Mouse (Mus musculus) stomach, embryonic 16.5 days (tissue): ENCODE data around the gene Olfr194. TPM values are rescaled to one million over a fixed set of nuclear protein-coding genes. Genes with fewer than 3 reads are reported as not detected.
"Not testable (repeated sequence)": the region's sequence is repeated elsewhere in the genome, so short reads cannot be mapped to it uniquely, and the experiment has no call there.

ENCODE experiments used
- ATAC-seq: fragments of 200-750 bp; cut with Nextera tagmentation; 2 replicates; pipeline ENCODE4 v1.8.0; 2017; ENCODE audit warnings: moderate number of reproducible peaks, moderate TSS enrichment; ENCODE audit not compliant: insufficient read depth, low FRiP score
- H3K27ac ChIP-seq: fragments of 300-500 bp; sonication (generic); 2 replicates; pipeline ENCODE4 v1.5.1; 2014; ENCODE audit warnings: low read length
- H3K27me3 ChIP-seq: fragments of 300-500 bp; sonication (generic); 2 replicates; pipeline ENCODE4 v1.6.1; 2014; ENCODE audit warnings: low read length, control low read depth, mixed read lengths; ENCODE audit not compliant: control insufficient read depth, insufficient read depth
- H3K36me3 ChIP-seq: fragments of 300-500 bp; sonication (generic); 2 replicates; pipeline ENCODE4 v1.6.1; 2014; ENCODE audit warnings: low read length; ENCODE audit not compliant: control insufficient read depth, insufficient read depth
- H3K4me1 ChIP-seq: fragments of 300-500 bp; sonication (generic); 2 replicates; pipeline ENCODE4 v1.6.1; 2014; ENCODE audit warnings: low read length, control low read depth, mixed read lengths; ENCODE audit not compliant: control insufficient read depth, insufficient read depth
- H3K4me2 ChIP-seq: fragments of 300-500 bp; sonication (generic); 2 replicates; pipeline ENCODE4 v1.6.1; 2014; ENCODE audit warnings: low read depth, low read length, mixed read lengths
- H3K4me3 ChIP-seq: fragments of 300-500 bp; sonication (generic); replicated peaks from 2 replicates; pipeline ENCODE4 v1.5.1; 2014; ENCODE audit warnings: mild to moderate bottlenecking, low read length
- H3K9ac ChIP-seq: fragments of 300-500 bp; sonication (generic); 2 replicates; pipeline ENCODE4 v1.6.1; 2014; ENCODE audit warnings: low read length
- H3K9me3 ChIP-seq: fragments of 300-500 bp; sonication (generic); replicated peaks from 2 replicates; pipeline ENCODE4 v1.6.1; 2016; ENCODE audit warnings: low read length, control low read depth; ENCODE audit not compliant: control insufficient read depth
- WGBS: fragments of 180-500 bp; shearing (Covaris S2); extraction: QIAGEN DNeasy Blood & Tissue Kit; methylation state at CpG from one replicate; pipeline ENCODE4 v1.1.7; 2014; 5-methylcytosine and 5-hydroxymethylcytosine counted together
- polyA plus RNA-seq: library from polyadenylated mRNA; unstranded; fragments of >200 nt; fragmentation: Nextera tagmentation; extraction: Ambion mirVana; gene quantifications from 2 replicates; pipeline ENCODE4 v1.2.1, GENCODE M21; 2015

Gene Olfr194
- polyA plus RNA-seq: not detected in 2 replicates

DNA sequence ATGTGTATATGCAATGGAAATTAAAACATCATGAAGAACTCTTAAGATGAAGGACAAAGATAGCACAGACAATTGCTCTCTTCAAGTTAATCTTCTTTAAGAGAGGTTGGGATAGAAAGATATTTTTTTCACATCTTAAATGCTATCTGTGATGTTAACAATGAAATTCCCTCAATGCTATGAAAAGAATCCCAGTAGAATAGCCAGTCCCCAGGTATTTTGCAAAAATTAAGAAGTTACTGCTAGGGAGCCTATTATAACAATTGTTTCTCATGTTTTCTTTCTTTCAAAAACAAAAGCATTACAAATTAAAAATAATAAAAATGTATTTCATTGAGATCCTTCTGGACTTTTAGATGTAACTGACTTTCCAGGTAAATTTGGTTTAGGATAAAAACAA is at the start of gene Olfr194:
Gene Olfr194, minus strand, starts transcription at position 101 of the 400 bp plus-strand sequence.
- ATAC-seq: no peak
- no peaks in the 10 kb centered on the region for H3K36me3 ChIP-seq
- no peaks in the 10 kb centered on the region for H3K27me3 ChIP-seq
- no peaks in the 10 kb centered on the region for H3K9me3 ChIP-seq
- H3K4me3 ChIP-seq: no peak within 1 kb of the TSS
- H3K9ac ChIP-seq: no peak within 1 kb of the TSS
- H3K4me1 ChIP-seq: no peaks in the 10 kb centered on the region
- H3K27ac ChIP-seq: no peak within 1 kb of the TSS
- H3K4me2 ChIP-seq: no peak within 1 kb of the TSS

DNA sequence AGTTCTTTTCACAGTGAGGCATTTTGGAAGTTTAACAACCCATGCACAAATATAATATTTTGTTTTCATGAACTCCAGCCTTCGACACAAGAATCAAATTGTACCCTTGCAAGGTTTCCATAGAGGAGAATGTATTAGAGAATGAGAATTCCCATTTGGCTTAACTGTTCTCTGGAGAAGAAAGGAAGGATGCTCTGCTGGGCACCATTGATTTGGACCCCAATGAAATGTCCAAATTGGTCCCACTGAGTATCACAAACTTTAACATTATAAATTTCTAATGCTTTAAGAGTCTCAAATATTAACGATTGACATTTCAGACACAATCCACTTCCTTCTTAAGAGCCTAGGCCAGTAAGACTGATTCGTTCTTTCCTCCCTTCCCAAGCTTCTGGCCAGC is 49.5 kb upstream of the Olfr194 start, which contains the start of gene Olfr196:
Gene Olfr196, minus strand, starts transcription at position 101 of the 400 bp plus-strand sequence.
- 74% methylated on average over 3 of the region's 3 CpGs for WGBS

DNA sequence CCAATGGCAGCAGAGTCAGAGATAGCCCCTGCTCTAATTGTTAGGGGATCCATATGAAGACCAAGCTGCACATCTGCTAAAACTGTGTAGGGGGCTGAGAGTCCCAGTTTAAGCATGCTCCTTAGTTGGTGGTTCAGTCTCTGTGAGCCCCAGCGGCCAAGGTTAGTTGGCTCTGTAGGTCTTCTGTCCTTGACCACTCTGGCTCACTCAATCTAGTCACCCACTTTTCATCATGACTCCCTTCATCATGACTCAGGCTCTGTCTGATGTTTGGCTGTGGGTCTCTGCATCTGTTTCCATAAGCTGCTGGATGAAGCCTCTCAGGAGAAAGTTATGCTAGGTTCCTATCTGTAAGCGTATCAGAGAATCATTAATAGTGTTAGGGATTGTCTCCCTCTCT is 31.1 kb upstream of the Olfr194 start:
- Histone ChIP-seq H3K36me3 (no peaks in the 10 kb centered on the region), H3K4me2 (no peak overlapping the region), H3K27ac (no peak overlapping the region), H3K9ac (no peak overlapping the region), H3K27me3 (no peaks in the 10 kb centered on the region), H3K4me3 (no peak overlapping the region), H3K9me3 (no peaks in the 10 kb centered on the region), H3K4me1 (no peaks in the 10 kb centered on the region)
- WGBS: 83% methylated on average over 2 of the region's 2 CpGs
- ATAC-seq: no peak

More for the DNA sequence above, 49.5 kb upstream of the Olfr194 start, which contains the start of gene Olfr196:
- H3K9me3 ChIP-seq: no peaks in the 10 kb centered on the region; the same call in 1 of the 2 replicates
- no peak within 1 kb of the TSS for H3K4me3 ChIP-seq
- no peak within 1 kb of the TSS for H3K27ac ChIP-seq
- no peak within 1 kb of the TSS for H3K4me2 ChIP-seq
- H3K36me3 ChIP-seq: no peaks in the 10 kb centered on the region
- H3K27me3 ChIP-seq: no peaks in the 10 kb centered on the region
- H3K4me1 ChIP-seq: no peaks in the 10 kb centered on the region
- no peak within 1 kb of the TSS for H3K9ac ChIP-seq
- ATAC-seq: no peak

DNA sequence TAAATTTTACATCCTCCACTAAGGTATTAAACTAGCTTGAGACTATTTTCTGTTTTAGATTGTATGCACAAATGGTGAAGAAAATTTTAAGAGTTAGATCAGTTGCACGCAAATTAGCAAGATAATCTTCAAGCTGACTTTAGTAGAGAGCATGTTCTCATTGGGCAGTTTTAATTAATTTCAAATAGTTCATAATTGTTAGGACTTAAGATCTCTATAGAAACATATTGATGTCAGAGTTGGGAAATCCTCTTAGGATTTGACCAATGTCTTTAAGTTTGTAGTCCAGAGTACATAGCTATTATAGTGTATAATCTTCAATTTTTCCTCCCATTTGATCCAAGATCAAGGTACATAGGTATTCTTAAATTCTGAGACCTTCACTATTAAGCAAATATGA is 25.9 kb upstream of the Olfr194 start, which contains the start of gene Olfr195:
Gene Olfr195, plus strand, starts transcription at position 301 of the 400 bp plus-strand sequence.
- H3K27ac ChIP-seq: no peak within 1 kb of the TSS
- no peak within 1 kb of the TSS for H3K4me2 ChIP-seq
- no peaks in the 10 kb centered on the region for H3K36me3 ChIP-seq
- no peak within 1 kb of the TSS for H3K4me3 ChIP-seq
- no peak within 1 kb of the TSS for H3K9ac ChIP-seq
- WGBS: 88% methylated on average over 1 of the region's 1 CpGs
- no peaks in the 10 kb centered on the region for H3K27me3 ChIP-seq
- no peaks in the 10 kb centered on the region for H3K9me3 ChIP-seq
- H3K4me1 ChIP-seq: no peaks in the 10 kb centered on the region
- ATAC-seq: no peak

DNA sequence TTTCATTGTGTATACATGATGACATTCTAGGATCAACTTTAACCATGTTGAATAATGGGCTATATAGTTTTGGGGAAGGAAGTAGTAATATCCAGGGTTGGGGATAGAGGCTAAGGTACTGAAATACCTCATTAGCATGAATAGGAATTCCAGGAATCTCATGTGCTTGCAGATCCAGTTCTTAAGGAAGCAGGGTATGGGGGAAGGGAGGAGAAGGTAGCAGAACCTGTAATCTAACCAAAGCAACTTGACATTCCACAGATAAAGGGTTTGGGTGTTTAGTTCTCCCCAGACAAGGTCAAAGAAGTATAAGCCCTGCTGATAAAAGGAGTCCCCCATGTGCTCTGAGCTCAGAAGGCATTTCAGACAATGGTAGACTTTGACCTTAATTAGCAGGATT is 20.2 kb upstream of the Olfr194 start:
- Histone ChIP-seq H3K4me3 (no peak overlapping the region), H3K9me3 (no peaks in the 10 kb centered on the region; the same call in 1 of the 2 replicates), H3K36me3 (no peaks in the 10 kb centered on the region), H3K9ac (no peak overlapping the region), H3K4me2 (no peak overlapping the region), H3K4me1 (no peaks in the 10 kb centered on the region), H3K27me3 (no peaks in the 10 kb centered on the region), H3K27ac (no peak overlapping the region)
- no peak for ATAC-seq

DNA sequence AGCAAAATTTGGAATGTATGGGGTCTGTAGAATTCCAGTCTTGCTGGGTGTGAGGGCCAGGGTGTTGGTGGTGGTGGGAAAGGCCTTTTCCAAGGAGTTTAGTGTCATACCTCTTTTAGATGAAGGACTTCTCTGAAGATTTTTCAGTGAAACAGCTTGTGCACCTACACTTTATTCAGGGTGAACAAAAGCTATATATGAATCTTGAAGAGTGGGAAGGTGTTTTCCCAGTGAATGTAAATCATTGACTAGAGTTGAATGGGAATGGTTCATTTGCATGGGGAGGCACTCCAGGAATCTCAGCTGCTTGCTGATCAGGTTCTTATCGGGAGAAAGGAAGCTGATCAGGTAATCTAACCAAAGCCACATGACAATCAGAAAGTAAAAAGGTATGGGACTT is 9.9 kb upstream of the Olfr194 start:
- Histone ChIP-seq H3K4me3 (no peak overlapping the region), H3K4me2 (no peak overlapping the region), H3K36me3 (no peaks in the 10 kb centered on the region), H3K9me3 (no peaks in the 10 kb centered on the region), H3K9ac (no peak overlapping the region), H3K4me1 (no peaks in the 10 kb centered on the region), H3K27ac (no peak overlapping the region), H3K27me3 (no peaks in the 10 kb centered on the region)
- 58% methylated on average over 1 of the region's 1 CpGs for WGBS
- no peak for ATAC-seq

DNA sequence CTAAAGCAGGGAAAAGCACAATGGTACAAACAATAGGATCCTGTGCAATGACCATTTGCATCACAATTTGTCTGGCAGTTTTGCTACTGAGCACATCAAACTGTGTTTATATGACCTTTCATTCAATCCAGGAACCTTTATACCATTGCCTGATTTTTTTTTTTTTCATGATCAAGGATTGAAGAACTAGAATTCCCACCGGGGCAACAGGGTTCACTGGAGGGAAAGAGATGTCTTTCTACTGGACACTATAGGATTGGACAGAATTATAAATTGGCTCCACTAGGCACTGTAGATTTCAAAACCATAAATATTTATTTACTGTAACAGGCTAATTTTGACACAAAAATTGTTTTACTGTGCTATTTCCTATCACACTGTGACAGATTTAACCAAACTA is 9.1 kb downstream of the Olfr194 start, which contains the start of gene Olfr193:
Gene Olfr193, minus strand, starts transcription at position 101 of the 400 bp plus-strand sequence.
- Histone ChIP-seq H3K4me3 (no peak within 1 kb of the TSS), H3K9ac (no peak within 1 kb of the TSS), H3K27me3 (no peaks in the 10 kb centered on the region), H3K36me3 (no peaks in the 10 kb centered on the region), H3K4me1 (no peaks in the 10 kb centered on the region), H3K27ac (no peak within 1 kb of the TSS), H3K9me3 (no peaks in the 10 kb centered on the region), H3K4me2 (no peak within 1 kb of the TSS)
- 86% methylated on average over 1 of the region's 1 CpGs for WGBS
- no peak for ATAC-seq

DNA sequence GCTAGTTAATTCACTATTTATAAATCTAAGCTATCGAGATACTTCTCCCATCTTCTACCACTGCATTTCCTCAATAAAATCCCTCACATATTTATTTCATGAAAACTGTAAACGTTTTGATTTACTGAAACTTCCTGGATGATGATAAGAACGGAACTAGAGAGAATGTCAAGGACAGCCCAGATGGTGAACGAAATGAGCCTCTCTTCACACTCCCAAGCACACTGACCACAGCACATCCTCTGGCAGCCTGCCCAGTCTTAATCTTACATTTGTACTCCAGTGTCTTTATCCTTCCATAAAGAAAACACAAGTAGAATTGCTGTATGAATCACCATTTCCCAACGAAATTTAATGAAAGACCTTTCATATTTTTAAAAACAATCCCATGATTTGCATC is 12.3 kb downstream of the Olfr194 start:
- not testable (repeated sequence) for ATAC-seq, H3K9me3 ChIP-seq, H3K27ac ChIP-seq, H3K27me3 ChIP-seq, H3K4me3 ChIP-seq, H3K4me2 ChIP-seq, H3K4me1 ChIP-seq, H3K9ac ChIP-seq, H3K36me3 ChIP-seq
- WGBS: 43% methylated on average over 5 of the region's 5 CpGs

DNA sequence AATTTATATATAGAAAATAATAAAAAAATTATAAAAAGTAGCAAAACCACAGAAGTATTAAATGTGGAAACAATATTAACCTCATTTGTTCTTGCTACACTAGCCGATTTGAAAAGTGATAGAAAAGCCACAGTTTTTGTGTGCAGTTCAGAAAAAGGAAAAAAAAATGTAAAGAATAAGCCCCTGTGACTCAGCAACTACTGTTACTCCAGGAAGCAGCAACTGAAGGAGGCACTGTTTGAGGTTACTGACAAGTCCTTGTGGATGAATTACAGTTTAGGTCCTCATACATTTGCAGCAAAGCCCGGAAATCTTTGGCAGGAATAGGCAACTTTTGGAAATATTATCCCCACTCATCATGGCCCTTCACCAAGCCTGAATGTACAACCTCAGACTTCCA is 15.6 kb downstream of the Olfr194 start:
- Histone ChIP-seq H3K9ac (no peak overlapping the region), H3K9me3 (no peaks in the 10 kb centered on the region), H3K4me3 (no peak overlapping the region), H3K36me3 (no peaks in the 10 kb centered on the region), H3K27me3 (no peaks in the 10 kb centered on the region), H3K27ac (no peak overlapping the region), H3K4me1 (no peaks in the 10 kb centered on the region), H3K4me2 (no peak overlapping the region)
- ATAC-seq: no peak
- WGBS: 75% methylated on average over 2 of the region's 2 CpGs

DNA sequence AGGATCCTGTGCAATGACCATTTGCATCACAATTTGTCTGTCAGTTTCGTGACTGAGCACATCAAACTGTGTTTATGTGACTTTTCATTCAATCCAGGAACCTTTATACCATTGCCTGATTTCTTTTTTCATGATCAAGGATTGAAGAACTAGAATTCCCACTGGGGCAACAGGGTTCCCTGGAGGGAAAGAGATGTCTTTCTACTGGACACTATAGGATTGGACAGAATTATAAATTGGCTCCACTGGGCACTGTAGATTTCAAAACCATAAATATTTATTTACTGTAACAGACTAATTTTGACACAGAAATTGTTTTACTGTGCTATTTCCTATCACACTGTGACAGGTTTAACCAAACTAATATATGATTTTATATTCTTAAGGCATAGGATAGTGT is 31.1 kb downstream of the Olfr194 start, which contains the start of gene Olfr191:
Gene Olfr191, minus strand, starts transcription at position 101 of the 400 bp plus-strand sequence.
- H3K36me3 ChIP-seq, H3K27me3 ChIP-seq, ATAC-seq, H3K27ac ChIP-seq, H3K4me3 ChIP-seq, H3K4me2 ChIP-seq, H3K9ac ChIP-seq, H3K4me1 ChIP-seq, H3K9me3 ChIP-seq: not testable (repeated sequence)
- 55% methylated on average over 1 of the region's 1 CpGs for WGBS
